Mouse (Mus musculus) lung, postnatal 0 days (tissue): ENCODE measurements around the gene H1foo.

Source experiments
- CTCF ChIP-seq: IDR thresholded peaks from 2 replicates; pipeline ENCODE4 v1.5.1; 2016; ENCODE audit warnings: antibody characterized with exemption, mild to moderate bottlenecking
- EP300 ChIP-seq: IDR thresholded peaks from 2 replicates; pipeline ENCODE4 v1.6.1; 2016; ENCODE audit warnings: antibody characterized with exemption, mild to moderate bottlenecking, control low read depth

DNA sequence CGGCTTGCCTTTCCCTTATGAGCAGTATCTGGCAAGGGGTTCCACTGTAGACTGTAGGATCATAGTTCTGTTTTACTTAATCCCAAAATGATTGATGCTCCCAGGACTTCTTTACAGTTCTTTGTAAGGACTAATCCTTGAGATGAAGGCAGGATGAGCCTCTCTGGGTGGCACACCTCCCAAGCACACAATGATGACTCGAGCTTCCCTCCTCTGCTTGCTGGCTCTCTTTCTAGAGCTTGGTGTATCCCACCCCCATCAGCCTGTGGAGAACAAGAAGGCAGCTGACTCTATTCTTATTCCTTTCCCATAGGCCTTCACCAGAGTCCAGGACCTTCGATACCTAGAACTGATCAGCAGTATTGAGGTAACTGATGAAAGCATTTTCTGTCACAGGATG, 42.2 kb upstream of the H1foo start:
- TF ChIP-seq CTCF (no peak), EP300 (no peak)
